Mouse (Mus musculus): Measurements from ENCODE around the gene Rhcg. TPM values are rescaled to one million over a fixed set of nuclear protein-coding genes. Genes with fewer than 3 reads are reported as not detected.

The Rhcg gene
- total RNA-seq, 2 experiments from 2014 or later, result 1.7 to 2.2 TPM

DNA sequence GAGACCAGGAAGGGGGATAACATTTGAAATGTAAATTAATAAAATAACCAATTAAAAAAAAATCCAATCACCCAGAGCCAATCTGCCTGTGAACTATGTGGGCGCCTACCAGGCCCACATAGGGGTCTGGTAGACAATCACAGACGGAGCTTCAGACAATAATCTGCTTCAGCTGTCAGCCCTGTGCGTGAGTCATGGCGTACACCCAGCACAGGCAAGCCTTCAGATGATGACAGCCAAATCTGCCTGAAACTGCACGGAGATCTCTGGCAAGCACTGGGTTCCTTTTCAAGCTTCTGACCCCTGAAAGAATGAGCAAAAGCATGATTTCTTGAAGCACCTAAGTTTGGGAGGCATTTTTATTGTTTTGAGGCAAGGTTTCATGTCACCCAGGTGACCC lies 8.7 kb upstream of the Rhcg start:
- no peak for TF ChIP-seq CTCF (IDR thresholded peaks at IDR 0.05)
- no peak overlapping the region for H3K27ac ChIP-seq
- H3K4me3 ChIP-seq, result no peak overlapping the region
- intact Hi-C loops (cut with DNase I), result no loop called here
- DNase-seq (ENCODE audit: extremely low spot score in 1 of 2, low spot score in 2 of 2), result no peak

DNA sequence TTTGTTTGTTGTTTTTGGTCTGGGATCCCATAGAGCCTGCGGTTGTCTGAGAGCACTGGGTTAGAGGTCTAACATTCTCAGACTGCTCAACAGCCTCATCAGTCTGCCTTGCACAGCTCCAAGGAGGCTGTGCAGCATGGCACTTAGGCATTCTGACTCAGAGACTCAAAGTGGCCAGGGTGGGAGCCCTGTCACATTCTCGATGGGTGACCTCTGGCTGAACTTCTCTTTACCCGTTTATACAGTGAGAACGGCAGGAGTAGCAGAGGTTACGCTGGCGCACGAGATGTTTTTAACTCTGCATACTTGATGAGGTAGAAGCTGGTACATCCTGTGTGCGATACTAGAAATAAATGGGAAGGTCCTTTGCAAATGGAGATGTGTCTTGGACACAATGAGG lies 5.6 kb upstream of the Rhcg start:
- TF ChIP-seq CTCF (IDR thresholded peaks at IDR 0.05), result no peak
- no peak for DNase-seq (ENCODE audit: extremely low spot score in 1 of 2, low spot score in 2 of 2)
- intact Hi-C loops (cut with DNase I), result no loop called here

DNA sequence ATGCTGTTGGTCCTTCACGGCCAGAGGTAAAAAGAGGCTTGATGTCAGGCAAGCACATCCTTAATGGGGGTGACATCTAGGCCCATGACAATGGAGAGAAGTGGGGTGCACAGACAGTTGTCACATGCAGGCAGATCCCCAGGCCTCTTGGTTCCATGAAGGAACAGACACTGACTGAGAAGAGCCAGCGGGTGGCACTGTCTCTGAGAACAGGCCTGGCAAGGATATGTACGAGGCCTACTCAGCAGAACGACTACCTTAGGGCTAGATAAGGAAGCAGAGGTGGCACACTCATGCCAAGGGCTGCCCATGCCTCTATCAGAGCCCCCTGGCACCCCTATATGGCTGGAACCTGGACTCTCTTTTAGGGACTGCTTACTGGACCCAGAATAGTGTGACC lies 2.0 kb upstream of the Rhcg start:
- intact Hi-C loops (cut with DNase I), result no loop called here
- Histone ChIP-seq H3K4me3 (no peak overlapping the region), H3K27ac (no peak overlapping the region)
- no peak for DNase-seq (ENCODE audit: extremely low spot score in 1 of 2, low spot score in 2 of 2)
- TF ChIP-seq CTCF (IDR thresholded peaks at IDR 0.05), result peak; percentile 32

More for the DNA sequence above, 5.6 kb upstream of the Rhcg start:
- no peak overlapping the region for H3K27ac ChIP-seq
- H3K4me3 ChIP-seq, result no peak overlapping the region

DNA sequence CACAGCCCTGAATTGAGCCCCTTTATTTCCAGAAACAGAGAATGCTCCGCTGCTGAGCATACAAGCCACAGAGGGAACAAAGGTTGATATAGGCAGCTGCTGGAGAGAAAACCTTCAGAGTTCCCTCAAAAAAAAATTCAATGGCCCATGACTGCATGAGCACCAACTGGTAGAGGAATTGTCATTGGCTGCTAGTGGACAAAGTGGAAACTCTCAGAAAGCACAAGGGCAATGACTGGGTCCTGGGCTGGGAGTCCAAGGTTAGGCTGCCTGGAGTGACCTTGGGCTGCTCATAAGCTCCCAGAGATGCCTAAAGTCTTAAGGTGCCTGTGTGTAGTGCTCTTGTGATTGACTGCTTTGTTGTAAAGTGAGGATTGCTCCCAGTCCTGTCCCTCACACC lies 1.5 kb downstream of the Rhcg start:
- no peak for TF ChIP-seq CTCF (IDR thresholded peaks at IDR 0.05)
- Histone ChIP-seq H3K27ac (no peak overlapping the region), H3K4me3 (no peak overlapping the region)
- intact Hi-C loops (cut with DNase I), result no loop called here
- DNase-seq (ENCODE audit: extremely low spot score in 1 of 2, low spot score in 2 of 2), result no peak

DNA sequence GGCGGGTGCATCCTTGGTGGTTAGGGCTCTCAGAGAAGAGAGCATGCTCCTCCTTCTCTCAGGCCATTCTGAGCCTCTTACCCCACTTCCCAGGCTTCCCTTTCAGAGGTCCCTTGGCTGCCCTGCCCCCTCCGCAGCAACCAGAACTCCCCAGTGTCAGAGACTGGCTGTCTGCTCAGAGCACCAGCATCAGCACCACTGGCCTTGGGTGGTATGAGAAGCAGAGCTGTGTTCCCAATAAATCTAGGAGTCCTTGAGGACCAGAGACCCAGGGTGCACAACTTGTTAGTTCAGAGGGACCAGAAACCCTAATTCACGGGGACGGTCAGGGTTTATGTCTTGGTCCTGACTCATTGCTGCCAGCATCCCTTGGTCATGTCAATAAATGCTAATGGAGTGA lies 2.4 kb downstream of the Rhcg start:
- intact Hi-C loops (cut with DNase I), result no loop called here

DNA sequence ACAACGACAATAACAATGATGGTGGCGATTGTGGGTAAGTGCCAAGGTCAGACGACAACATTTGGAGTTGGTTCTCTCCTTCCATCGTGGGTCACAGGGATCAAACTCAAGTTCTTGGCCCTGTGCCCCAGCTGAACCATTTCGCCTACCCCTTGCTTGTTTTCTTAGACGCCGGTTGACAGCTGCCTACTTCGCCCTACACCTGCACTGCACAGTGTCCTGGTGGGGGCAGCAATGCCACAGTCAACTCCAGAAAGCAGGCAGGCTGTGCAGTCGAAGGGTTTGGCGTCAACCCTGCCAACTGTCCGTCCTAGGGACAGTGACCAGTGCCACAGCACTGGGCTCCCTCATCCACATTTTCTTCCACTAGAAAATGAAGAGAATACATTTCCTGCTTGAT lies 4.1 kb downstream of the Rhcg start:
- intact Hi-C loops (cut with DNase I), result loop anchor here (2.0 to 5.0 kb wide), 2 partner anchors 35 to 174 kb away; no protein-coding TSS in a partner anchor

More for the DNA sequence above, 2.4 kb downstream of the Rhcg start:
- H3K4me3 ChIP-seq, result no peak overlapping the region
- no peak for DNase-seq (ENCODE audit: extremely low spot score in 1 of 2, low spot score in 2 of 2)
- TF ChIP-seq CTCF (IDR thresholded peaks at IDR 0.05), result no peak
- H3K27ac ChIP-seq, result no peak overlapping the region

DNA sequence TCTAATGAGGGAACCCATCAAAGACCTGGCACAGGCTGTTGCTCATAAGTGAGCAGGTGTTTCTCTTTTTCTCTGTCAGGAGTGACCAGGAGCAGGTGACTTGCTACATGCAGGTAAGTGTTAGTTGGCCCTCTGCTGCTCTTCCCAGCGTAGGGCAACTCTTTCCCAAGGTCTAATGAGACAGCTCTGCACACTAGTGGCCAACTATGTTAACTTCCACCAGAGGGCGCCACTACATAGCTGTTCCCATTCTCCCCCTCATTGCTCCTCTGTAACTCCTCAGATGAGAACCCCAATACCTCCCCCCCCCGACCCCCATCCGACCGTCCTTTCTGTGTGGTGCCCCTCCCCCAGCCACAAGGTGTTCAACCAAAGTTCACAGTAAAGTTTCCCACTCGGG lies 4.7 kb downstream of the Rhcg start:
- DNase-seq (ENCODE audit: extremely low spot score in 1 of 2, low spot score in 2 of 2), result peak in 1 of 2 experiments; percentile 57
- intact Hi-C loops (cut with DNase I), result loop anchor here (1.0 to 5.0 kb wide), 3 partner anchors 36 to 175 kb away; no protein-coding TSS in a partner anchor
- Histone ChIP-seq H3K27ac (no peak overlapping the region), H3K4me3 (no peak overlapping the region)
- TF ChIP-seq CTCF (IDR thresholded peaks at IDR 0.05), result peak; percentile 72

More for the DNA sequence above, 4.1 kb downstream of the Rhcg start:
- H3K4me3 ChIP-seq, result no peak overlapping the region
- DNase-seq (ENCODE audit: extremely low spot score in 1 of 2, low spot score in 2 of 2), result no peak
- TF ChIP-seq CTCF (IDR thresholded peaks at IDR 0.05), result no peak
- H3K27ac ChIP-seq, result no peak overlapping the region

DNA sequence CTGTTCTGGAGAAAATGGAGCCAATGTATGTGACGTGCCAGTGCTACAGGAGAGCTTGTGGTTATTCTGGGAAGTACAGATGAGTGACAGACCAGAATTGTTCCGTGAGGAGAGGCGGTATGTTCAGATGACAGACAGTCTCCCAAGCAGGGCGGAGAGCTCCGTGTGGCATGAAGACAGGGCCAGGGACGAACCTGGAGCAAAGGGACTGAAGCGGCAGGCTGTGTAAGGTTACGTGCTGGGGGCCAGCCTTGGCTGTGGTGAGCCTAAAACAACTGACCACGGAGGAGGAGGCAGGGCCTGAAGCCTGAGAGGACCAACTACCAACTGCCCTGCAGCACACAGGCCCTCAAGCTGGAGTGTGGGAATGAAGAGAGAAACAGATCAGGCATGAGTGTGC lies 5.6 kb downstream of the Rhcg start:
- intact Hi-C loops (cut with DNase I), result loop anchor here (1.0 to 5.0 kb wide), 3 partner anchors 37 to 175 kb away; no protein-coding TSS in a partner anchor
- no peak overlapping the region for H3K4me3 ChIP-seq
- DNase-seq (ENCODE audit: extremely low spot score in 1 of 2, low spot score in 2 of 2), result no peak
- no peak for TF ChIP-seq CTCF (IDR thresholded peaks at IDR 0.05)
- no peak overlapping the region for H3K27ac ChIP-seq

DNA sequence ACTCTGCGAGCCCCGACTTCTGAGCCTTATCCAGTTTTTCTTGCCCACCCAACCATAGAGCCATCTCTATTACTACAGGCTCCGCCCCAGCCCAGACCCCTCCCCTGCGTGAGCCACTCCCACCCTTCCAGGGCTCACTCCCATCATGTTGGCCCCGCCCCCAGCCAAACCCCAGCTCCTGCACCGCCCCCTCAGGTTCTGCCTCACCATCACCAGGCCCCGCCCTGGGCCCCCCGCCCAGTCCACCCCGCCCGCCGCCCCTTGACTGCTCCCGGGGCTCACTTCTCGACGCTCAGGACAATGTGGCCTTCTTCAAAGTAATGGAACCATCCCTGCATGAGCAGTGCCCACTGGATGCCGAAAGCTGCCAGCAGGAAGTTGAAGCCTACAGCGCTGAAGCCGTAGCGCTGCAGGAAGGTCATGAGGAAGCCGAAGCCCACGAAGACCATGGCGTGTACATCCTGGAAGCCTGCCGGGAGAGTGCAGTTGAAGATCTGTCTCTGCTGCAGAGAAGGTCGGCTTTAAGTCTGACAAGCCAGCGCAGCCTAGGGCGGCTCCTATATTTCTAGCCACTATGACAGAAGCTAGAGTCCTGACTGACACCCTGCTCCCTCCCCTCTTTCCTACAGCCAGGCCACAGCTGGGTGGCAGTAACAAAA lies 10.1 kb downstream of the Rhcg start:
- intact Hi-C loops (cut with DNase I), result no loop called here
- TF ChIP-seq CTCF (IDR thresholded peaks at IDR 0.05), result no peak

DNA sequence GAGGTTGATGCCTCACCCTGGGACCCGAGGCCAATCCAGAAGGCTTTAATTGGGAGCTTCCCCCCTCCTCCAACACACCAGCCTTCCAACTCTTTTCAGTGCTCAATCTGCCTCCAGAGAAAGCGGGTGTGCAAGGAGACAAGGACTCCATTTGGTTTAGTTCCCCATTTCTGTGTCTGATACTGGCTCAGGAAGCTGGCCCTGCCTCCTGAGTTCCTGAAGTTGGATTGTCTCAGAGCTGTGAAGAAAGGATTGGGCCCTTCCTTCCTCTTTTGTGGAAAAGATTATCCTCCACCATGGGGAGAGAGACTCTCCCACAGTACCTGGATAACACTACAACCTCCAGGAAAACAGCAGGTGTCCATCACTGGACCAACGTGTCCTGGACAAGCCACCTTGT lies 10.7 kb downstream of the Rhcg start:
- no peak for DNase-seq (ENCODE audit: extremely low spot score in 1 of 2, low spot score in 2 of 2)
- no peak for TF ChIP-seq CTCF (IDR thresholded peaks at IDR 0.05)
- intact Hi-C loops (cut with DNase I), result no loop called here
- Histone ChIP-seq H3K4me3 (no peak overlapping the region), H3K27ac (no peak overlapping the region)

More for the DNA sequence above, 10.1 kb downstream of the Rhcg start:
- no peak for DNase-seq (ENCODE audit: extremely low spot score in 1 of 2, low spot score in 2 of 2)
- Histone ChIP-seq H3K27ac (no peak overlapping the region), H3K4me3 (peak overlapping the region; percentile 15; the same call in 1 of the 2 replicates)

DNA sequence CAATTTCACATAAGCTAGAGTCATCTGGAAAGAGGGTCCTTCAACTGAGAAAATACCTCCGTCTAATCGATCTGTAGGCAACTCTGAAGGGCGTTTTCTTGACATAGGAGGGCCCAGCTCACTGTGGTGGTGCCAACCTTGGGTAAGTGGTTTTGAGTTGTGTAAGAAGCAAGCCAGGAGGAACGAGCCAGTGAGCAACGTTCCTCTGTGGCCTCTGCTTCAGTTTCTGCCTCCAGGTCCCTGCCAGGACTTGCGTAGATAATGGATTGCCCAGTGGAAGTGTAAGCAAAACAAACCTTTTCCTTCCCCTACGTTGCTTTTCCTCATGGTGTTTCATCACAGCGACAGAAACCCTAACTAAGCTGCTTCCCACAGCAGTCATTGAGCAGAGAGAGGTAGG lies 15.5 kb downstream of the Rhcg start:
- Histone ChIP-seq H3K27ac (no peak overlapping the region), H3K4me3 (no peak overlapping the region)
- intact Hi-C loops (cut with DNase I), result no loop called here
- no peak for TF ChIP-seq CTCF (IDR thresholded peaks at IDR 0.05)
- DNase-seq (ENCODE audit: extremely low spot score in 1 of 2, low spot score in 2 of 2), result no peak

DNA sequence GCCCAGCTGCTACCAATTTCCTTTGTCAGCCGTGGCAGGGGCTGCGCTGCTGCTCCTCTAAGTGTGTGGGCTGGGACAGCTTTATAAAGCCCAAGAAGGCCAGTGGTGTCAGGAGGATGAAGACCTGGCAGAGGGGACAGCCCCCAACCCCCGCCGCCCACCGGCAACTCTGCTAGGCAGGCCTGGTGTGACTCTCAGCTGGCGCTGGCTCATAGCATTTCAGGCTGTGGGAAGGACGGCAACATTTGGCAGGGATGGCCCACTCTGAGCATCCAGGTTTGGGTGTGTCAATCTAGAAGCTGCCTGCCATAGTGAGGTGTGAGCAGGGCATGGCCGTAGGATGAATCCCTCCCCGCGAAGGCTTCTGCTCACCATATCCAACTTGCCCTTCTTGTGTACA lies 17.3 kb downstream of the Rhcg start:
- TF ChIP-seq CTCF (IDR thresholded peaks at IDR 0.05), result no peak
- H3K4me3 ChIP-seq, result no peak overlapping the region
- no peak overlapping the region for H3K27ac ChIP-seq
- intact Hi-C loops (cut with DNase I), result no loop called here
- peak in 1 of 2 experiments; percentile 31 for DNase-seq (ENCODE audit: extremely low spot score in 1 of 2, low spot score in 2 of 2)

DNA sequence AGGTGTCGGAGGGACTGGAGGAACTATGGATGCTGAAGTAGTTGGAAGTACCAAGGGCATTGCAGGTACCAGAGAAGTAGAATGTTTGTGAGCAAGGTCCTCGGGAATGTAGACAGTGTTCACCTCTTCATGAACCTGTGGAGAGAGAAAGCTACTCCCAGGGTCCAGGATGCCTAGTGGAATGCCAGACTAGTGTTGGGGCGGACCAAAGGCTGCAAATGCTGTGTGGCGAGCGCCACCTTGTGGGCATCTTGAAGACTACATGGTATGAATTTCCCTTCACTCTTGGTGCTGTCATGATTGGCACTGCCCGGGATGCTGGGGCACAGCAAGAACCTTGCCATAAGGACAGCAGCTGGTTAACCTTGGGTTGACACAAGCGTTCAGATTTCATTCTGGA lies 22.6 kb downstream of the Rhcg start:
- peak; percentile 91 for TF ChIP-seq CTCF (IDR thresholded peaks at IDR 0.05)
- DNase-seq (ENCODE audit: extremely low spot score in 1 of 2, low spot score in 2 of 2), result peak; percentile 82
- no peak overlapping the region for H3K27ac ChIP-seq
- intact Hi-C loops (cut with DNase I), result loop anchor here (1.0 to 5.0 kb wide), 4 partner anchors 18 to 223 kb away; no protein-coding TSS in a partner anchor
- no peak overlapping the region for H3K4me3 ChIP-seq

Data from left cerebral cortex, adult 2 months (tissue).